Mouse (Mus musculus) small intestine, adult 2 months (tissue): Measurements from ENCODE around the gene Sdad1. TPM values are rescaled to one million over a fixed set of nuclear protein-coding genes. Genes with fewer than 3 reads are reported as not detected.

ENCODE experiments used
- H3K27ac ChIP-seq: fragments of 200-500 bp; 2 replicates; pipeline ENCODE4 v1.5.1; 2012; ENCODE audit warnings: low read depth, low read length, control low read depth, inconsistent platforms; ENCODE audit not compliant: insufficient read depth
- H3K27me3 ChIP-seq: fragments of 200-500 bp; 2 replicates; pipeline ENCODE4 v1.6.1; 2012; ENCODE audit warnings: mild to moderate bottlenecking, moderate library complexity, low read length, inconsistent platforms; ENCODE audit not compliant: control insufficient read depth, insufficient read depth
- H3K36me3 ChIP-seq: fragments of 200-500 bp; 2 replicates; pipeline ENCODE4 v1.6.1; 2012; ENCODE audit warnings: mild to moderate bottlenecking, low read length, control low read depth, inconsistent platforms; ENCODE audit not compliant: control insufficient read depth, insufficient read depth
- H3K4me1 ChIP-seq: fragments of 200-500 bp; 2 replicates; pipeline ENCODE4 v1.6.1; 2012; ENCODE audit warnings: low read length, inconsistent platforms, mixed read lengths; ENCODE audit not compliant: control insufficient read depth, insufficient read depth, insufficient read length
- H3K4me3 ChIP-seq: fragments of 200-500 bp; 2 replicates; pipeline ENCODE4 v1.5.1; 2012; ENCODE audit warnings: low read depth, mild to moderate bottlenecking, control low read depth, inconsistent platforms, low read length, moderate library complexity
- CTCF ChIP-seq: fragments of 200-500 bp; IDR thresholded peaks from 2 replicates; pipeline ENCODE4 v1.5.1; 2012; ENCODE audit warnings: low read depth, mild to moderate bottlenecking, control low read depth, inconsistent platforms, low read length, moderate library complexity, mixed read lengths; ENCODE audit not compliant: insufficient replicate concordance, insufficient read length; ENCODE audit errors: extremely low read depth
- POLR2A ChIP-seq: fragments of 200-500 bp; IDR thresholded peaks from 2 replicates; pipeline ENCODE4 v1.6.1; 2012; ENCODE audit warnings: low read depth, mild to moderate bottlenecking, control low read depth, inconsistent platforms, low read length, moderate library complexity
- WGBS: fragments of 180-500 bp; shearing (Covaris S2); methylation state at CpG from one replicate; pipeline ENCODE4 v1.1.7; 2018; 5-methylcytosine and 5-hydroxymethylcytosine counted together
- polyA plus RNA-seq: library from polyadenylated mRNA; depleted of rRNA; stranded (reverse); fragments of >200 nt; gene quantifications from 2 replicates; pipeline ENCODE4 v1.2.3, GENCODE M21; 2012

Gene Sdad1
- polyA plus RNA-seq, 1 experiment = 4.2 TPM

DNA sequence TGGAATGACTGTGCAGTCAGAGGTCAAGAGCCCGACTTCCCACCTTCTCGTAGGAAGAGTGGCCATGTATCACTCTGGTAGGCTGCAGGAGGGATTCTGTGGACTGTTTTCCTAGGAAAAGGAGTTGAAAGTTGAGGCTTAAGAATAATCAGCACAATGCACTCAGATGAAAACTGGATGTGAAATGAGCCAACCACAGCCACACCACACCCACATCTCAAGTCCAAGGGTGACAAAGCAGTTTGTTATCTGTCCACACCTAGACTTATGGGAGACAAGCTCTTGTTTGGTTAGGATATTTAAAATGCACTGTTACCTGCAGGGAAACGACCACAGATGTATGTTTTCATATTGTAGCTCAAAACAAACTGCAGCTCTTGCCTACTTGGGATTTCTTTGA is 27.2 kb downstream of the Sdad1 start:
- Histone ChIP-seq H3K4me1 (peaks cover 24% of the 10 kb centered on the region; the same call in 1 of the 2 replicates), H3K27me3 (no peaks in the 10 kb centered on the region), H3K27ac (peak overlapping the region; percentile 98), H3K4me3 (peak overlapping the region; percentile 28; the same call in 1 of the 2 replicates), H3K36me3 (peaks cover 17% of the 10 kb centered on the region)
- WGBS = 14% methylated on average over 3 of the region's 3 CpGs
- no peak for TF ChIP-seq CTCF

DNA sequence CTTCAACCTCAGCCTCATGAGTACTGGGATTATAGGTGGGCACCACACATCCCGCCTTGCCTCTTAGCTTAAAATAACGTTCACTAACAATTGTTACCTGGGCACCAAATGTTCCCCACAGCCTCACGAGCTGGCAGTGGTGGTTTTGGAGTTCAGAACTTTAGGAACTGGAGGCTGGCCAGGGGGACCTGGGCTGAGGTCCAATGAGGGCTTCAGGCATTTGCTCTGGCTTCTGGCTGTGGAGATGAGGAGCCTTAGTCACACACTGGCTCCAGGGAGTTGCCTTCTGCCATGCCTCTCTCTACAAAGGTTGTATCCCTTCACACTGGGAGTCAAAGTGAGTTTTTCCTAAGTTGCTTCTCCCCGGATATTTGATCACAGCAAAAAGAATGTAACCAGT is 27.7 kb downstream of the Sdad1 start:
- H3K4me3 ChIP-seq = no peak overlapping the region
- peak overlapping the region; percentile 98 for H3K27ac ChIP-seq
- WGBS = 37% methylated on average over 4 of the region's 4 CpGs
- no peaks in the 10 kb centered on the region for H3K27me3 ChIP-seq
- H3K4me1 ChIP-seq = peaks cover 24% of the 10 kb centered on the region; the same call in 1 of the 2 replicates
- H3K36me3 ChIP-seq = peaks cover 11% of the 10 kb centered on the region
- no peak for TF ChIP-seq CTCF
- no peak for TF ChIP-seq POLR2A

- WGBS = 74% methylated on average over 10 of the region's 10 CpGs
- peaks cover 24% of the 10 kb centered on the region for H3K4me1 ChIP-seq
- no peaks in the 10 kb centered on the region for H3K27me3 ChIP-seq
- no peak overlapping the region for H3K4me3 ChIP-seq
- peak overlapping the region; percentile 36 for H3K27ac ChIP-seq
- peaks cover 1% of the 10 kb centered on the region; the same call in 1 of the 2 replicates for H3K36me3 ChIP-seq
- TF ChIP-seq POLR2A (no peak), CTCF (no peak)
Observed at GRCm38 (mm10) chr5:92278942-92279537, 31.2 kb downstream of the Sdad1 start.

- Histone ChIP-seq H3K36me3 (peaks cover 4% of the 10 kb centered on the region; the same call in 1 of the 2 replicates), H3K4me3 (peak within 1 kb of the TSS; percentile 83), H3K4me1 (peaks cover 19% of the 10 kb centered on the region), H3K27ac (peak within 1 kb of the TSS; percentile 87), H3K27me3 (no peaks in the 10 kb centered on the region)
- WGBS = 1% methylated on average over 54 of the region's 54 CpGs
- TF ChIP-seq POLR2A (peak; percentile 88), CTCF (peak; percentile 37; the same call in 1 of the 2 replicates)
Observed at GRCm38 (mm10) chr5:92277437-92278394, 32.6 kb downstream of the Sdad1 start, which contains the start of gene Naaa. Naaa (minus strand) TSS chr5:92278170.

GRCm38 (mm10) chr5:92270496-92270895 is 39.8 kb downstream of the Sdad1 start:
- Histone ChIP-seq H3K27ac (no peak overlapping the region), H3K36me3 (peaks cover 40% of the 10 kb centered on the region), H3K27me3 (no peaks in the 10 kb centered on the region), H3K4me3 (no peak overlapping the region), H3K4me1 (no peaks in the 10 kb centered on the region)
- 91% methylated on average over 7 of the region's 7 CpGs for WGBS
- no peak for TF ChIP-seq CTCF
- no peak for TF ChIP-seq POLR2A

- TF ChIP-seq CTCF = no peak
- TF ChIP-seq POLR2A = no peak
- Histone ChIP-seq H3K4me1 (peaks cover 2% of the 10 kb centered on the region; the same call in 1 of the 2 replicates), H3K4me3 (no peak overlapping the region), H3K36me3 (peaks cover 52% of the 10 kb centered on the region), H3K27me3 (no peaks in the 10 kb centered on the region), H3K27ac (no peak overlapping the region)
- WGBS = 56% methylated on average over 4 of the region's 4 CpGs
Observed at GRCm38 (mm10) chr5:92263761-92264359, 46.4 kb downstream of the Sdad1 start.
